13 mouse cellular contexts compared by ENCODE assay signal in genomic region chr12:102339085-102339484, GRCm38 (mm10). TPM values are rescaled to one million over a fixed set of nuclear protein-coding genes. Genes with fewer than 3 reads are reported as not detected.
DNase-seq lines count a peak whose midpoint lies in the region; ATAC-seq and TF ChIP-seq lines count a peak whose summit lies in the region.
"Had no signal": no experiment of that assay in that cellular context is flagged by ENCODE, and none has a peak within 500 bp of the region (broad histone marks: within the 10 kb centered on the region; RNA-seq: fewer than 3 reads in every experiment).

No protein-coding gene starts in this region.

- H3K36me3 ChIP-seq in CH12.LX (replicated peaks in 1 of 2; ENCODE audit: control insufficient read depth in 1 of 2, insufficient read depth in 1 of 2, low read length in 1 of 2), result peaks cover 0 to 40% of the 10 kb centered on the region in 2 experiments
- H3K36me3 ChIP-seq in intestine, postnatal 0 days (ENCODE audit: control insufficient read depth, insufficient read depth), result 0 out of 2 replicates have a peak, but pooled peaks cover 9% of the 10 kb centered on the region
- no peaks in the 10 kb centered on the region for H3K36me3 ChIP-seq in forebrain, embryonic 10.5 days (replicated peaks)

- H3K4me2 ChIP-seq in CH12.LX (ENCODE audit: insufficient read depth, low read depth, poor library complexity, severe bottlenecking), result no peak overlapping the region
- no peak overlapping the region for H3K4me2 ChIP-seq in intestine, postnatal 0 days (replicated peaks; ENCODE audit: low read depth)

- peaks cover 6 to 26% of the 10 kb centered on the region in 2 experiments for H3K4me1 ChIP-seq in CH12.LX (ENCODE audit: control insufficient read depth in 1 of 2, insufficient read depth in 2 of 2)
- H3K4me1 ChIP-seq in intestine, postnatal 0 days (replicated peaks; ENCODE audit: control insufficient read depth, insufficient read depth, low read length), result no peaks in the 10 kb centered on the region
- peaks cover 11% of the 10 kb centered on the region for H3K4me1 ChIP-seq in forebrain, embryonic 10.5 days

- WGBS in intestine, postnatal 0 days, result 71% methylated on average over 2 of the region's 2 CpGs
- 75% methylated on average over 2 of the region's 2 CpGs for WGBS in forebrain, embryonic 10.5 days

- TF ChIP-seq CTCF in CH12.LX (conservative IDR thresholded peaks at IDR 0.05 in 1 of 2, IDR thresholded peaks at IDR 0.05 in 1 of 2; ENCODE audit: low read depth in 2 of 2, low read length in 2 of 2), result peak in 1 of 2 experiments; percentile 71; a peak in 2 of 4 replicates
- peak; percentile 66 for TF ChIP-seq CTCF in intestine, postnatal 0 days (IDR thresholded peaks at IDR 0.05; ENCODE audit: low read depth)

- peak; percentile 18 for DNase-seq in layer of hippocampus, adult 11-12 months (ENCODE audit: low spot score)
- DNase-seq in layer of hippocampus, postnatal 10 days (ENCODE audit: low spot score in 2 of 2), result no peak
- peak; percentile 47 for DNase-seq in 3T3-L1 (ENCODE audit: low read depth, low spot score)
- no peak for DNase-seq in CH12.LX (ENCODE audit: extremely low read depth)
- no peak for DNase-seq in ovary, postnatal 10 days (ENCODE audit: low spot score)
- no peak for DNase-seq in forebrain, embryonic 10.5 days (ENCODE audit: extremely low spot score, low spot score)
- DNase-seq: adrenal gland, postnatal 25 days; cerebellum, adult 9-11 months; gastrocnemius, postnatal 14 days; heart, postnatal 36 days had no signal

- H3K9ac ChIP-seq in CH12.LX (ENCODE audit: insufficient read depth, low read depth), result no peak overlapping the region
- no peak overlapping the region for H3K9ac ChIP-seq in intestine, postnatal 0 days (ENCODE audit: low read depth, low read length)

- TF ChIP-seq RAD21 in CH12.LX (IDR thresholded peaks at IDR 0.05; ENCODE audit: low read depth, low read length), result peak; percentile 73

- no peak for TF ChIP-seq POLR2A in CH12.LX (IDR thresholded peaks at IDR 0.05; ENCODE audit: low read depth, low read length)

- ATAC-seq in intestine, postnatal 0 days, result no peak
- ATAC-seq in erythroid progenitor cell, adult 5-6 weeks (replicated peaks; ENCODE audit: low FRiP score, poor library complexity, severe bottlenecking), result no peak

- no peaks in the 10 kb centered on the region for H3K79me2 ChIP-seq in CH12.LX (replicated peaks; ENCODE audit: control insufficient read depth, extremely low read depth, insufficient read depth, poor library complexity, severe bottlenecking)

- H3K27me3 ChIP-seq in CH12.LX (replicated peaks), result no peaks in the 10 kb centered on the region
- no peaks in the 10 kb centered on the region for H3K27me3 ChIP-seq in intestine, postnatal 0 days (replicated peaks; ENCODE audit: control insufficient read depth, insufficient read depth, low read length)
- no peaks in the 10 kb centered on the region for H3K27me3 ChIP-seq in forebrain, embryonic 10.5 days (ENCODE audit: poor library complexity, severe bottlenecking)

- no peak for TF ChIP-seq EP300 in CH12.LX (IDR thresholded peaks at IDR 0.05; ENCODE audit: low read length)

- H3K27ac ChIP-seq in CH12.LX (ENCODE audit: insufficient read depth, low read depth), result no peak overlapping the region
- no peak overlapping the region for H3K27ac ChIP-seq in intestine, postnatal 0 days (ENCODE audit: low read depth, low read length)
- no peak overlapping the region for H3K27ac ChIP-seq in forebrain, embryonic 10.5 days

- peaks cover 5% of the 10 kb centered on the region for H3K9me3 ChIP-seq in CH12.LX (replicated peaks; ENCODE audit: low read length)
- H3K9me3 ChIP-seq in intestine, postnatal 0 days (ENCODE audit: control insufficient read depth), result no peaks in the 10 kb centered on the region
- no peaks in the 10 kb centered on the region for H3K9me3 ChIP-seq in forebrain, embryonic 10.5 days

- dilution Hi-C loops in CH12.LX (cut with MboI; ENCODE audit: extremely low pct_ligation_motif_present, extremely low pct_unique_long_range_greater_than_20kb, low sequenced_read_pairs), result no loop called here

- no peak overlapping the region for H3K4me3 ChIP-seq in CH12.LX (replicated peaks in 1 of 3; ENCODE audit: low read depth in 2 of 3, low read length in 2 of 3, poor library complexity in 1 of 3)
- H3K4me3 ChIP-seq in intestine, postnatal 0 days (ENCODE audit: low read depth, low read length), result no peak overlapping the region
- no peak overlapping the region for H3K4me3 ChIP-seq in forebrain, embryonic 10.5 days
- H3K4me3 ChIP-seq: erythroblast, embryonic 14.5 days had no signal

- in situ Hi-C loops in CH12.LX (cut with MboI; ENCODE audit: low pct_ligation_motif_present, low pct_unique_long_range_greater_than_20kb, low sequenced_read_pairs), result loop anchor here (10.0 kb wide), 2 partner anchors 46 to 154 kb away; no protein-coding TSS in a partner anchor

TF ChIP-seq in CH12.LX, 34 proteins besides CTCF, POLR2A, EP300 and RAD21:
- TF ChIP-seq PAX5 (IDR thresholded peaks at IDR 0.05; ENCODE audit: low read length) (no peak), ZC3H11A (IDR thresholded peaks at IDR 0.05; ENCODE audit: low read depth, low read length) (no peak; the same call in 1 of the 2 replicates), ZKSCAN1 (IDR thresholded peaks at IDR 0.05; ENCODE audit: borderline replicate concordance, low read depth, low read length) (no peak), MXI1 (IDR thresholded peaks at IDR 0.05; ENCODE audit: low read depth, low read length) (no peak), RCOR1 (conservative IDR thresholded peaks at IDR 0.05; ENCODE audit: low read depth, low read length) (no peak), JUN (IDR thresholded peaks at IDR 0.05; ENCODE audit: insufficient read depth, low read depth, low read length) (no peak), SMC3 (IDR thresholded peaks at IDR 0.05; ENCODE audit: low read depth, low read length) (peak; percentile 71)

RNA-seq across cellular contexts. Expression of gene Rin3, which starts 56.2 kb away (rescaled TPM):
- 1 to 10 TPM; 3.5 to 3.8 TPM for total RNA-seq in layer of hippocampus, postnatal 10 days (2021)
- total RNA-seq in CH12.LX (2012; rRNA removed) (6.5 and 8.4 TPM in 2 replicates), CH12.LX (2014; rRNA removed) (2.4 and 3.3 TPM in 2 replicates)
- 9.0 and 10.0 TPM in 2 replicates for polyA plus RNA-seq in CH12.LX (2012; ENCODE audit: insufficient read length, low read depth)
- polyA plus RNA-seq in intestine, postnatal 0 days (2015; fragmentation: Nextera tagmentation; extraction: Ambion mirVana), result 8.8 and 10.5 TPM in 2 replicates
- total RNA-seq in erythroid progenitor cell, adult 5-6 weeks (2015; ENCODE audit: low replicate concordance), result 26.4 and 27.4 TPM in 2 replicates
- total RNA-seq in erythroid progenitor cell, adult 5-6 weeks (2017; ENCODE audit: low replicate concordance), result 5.4 and 12.9 TPM in 2 replicates
- 2.8 and 3.3 TPM in 2 replicates for polyA plus RNA-seq in forebrain, embryonic 10.5 days (2016; fragmentation: Nextera tagmentation; extraction: Ambion mirVana)

Comparison
In these comparisons a context has a peak if more than half of its experiments do, and no peak if none do; other contexts are left out.
1. DNase-seq: peak in layer of hippocampus, adult 11-12 months (single experiment) and 3T3-L1 (single experiment); none in layer of hippocampus, postnatal 10 days (0 of 2), CH12.LX (single experiment), ovary, postnatal 10 days (single experiment) and forebrain, embryonic 10.5 days (single experiment).